Mouse (Mus musculus) myocyte (in vitro differentiated cells): ENCODE measurements around the gene Ganc.

Experiments
- CEBPB ChIP-seq: IDR thresholded peaks from 2 replicates; pipeline ENCODE4 v1.6.1; 2011; ENCODE audit warnings: mild to moderate bottlenecking, moderate library complexity; ENCODE audit not compliant: poor library complexity, insufficient read depth, severe bottlenecking
- E2F4 ChIP-seq: IDR thresholded peaks from one replicate; pipeline ENCODE4 v1.6.1; 2011; ENCODE audit warnings: mild to moderate bottlenecking, control low read depth, moderate library complexity; ENCODE audit not compliant: insufficient read depth
- MAX ChIP-seq: IDR thresholded peaks from one replicate; pipeline ENCODE4 v1.6.1; 2011; ENCODE audit warnings: low read depth, mild to moderate bottlenecking, control low read depth
- MYOG ChIP-seq, 3 experiments: IDR thresholded peaks; one replicate each; pipeline ENCODE4 v1.6.1; 2011; ENCODE audit warnings: control low read depth in 2 of 3, low read depth in 2 of 3, mild to moderate bottlenecking in 2 of 3; ENCODE audit not compliant: insufficient read length in 2 of 3, control insufficient read depth in 1 of 3, insufficient read depth in 1 of 3
- POLR2A ChIP-seq: IDR thresholded peaks from one replicate; pipeline ENCODE4 v1.6.1; 2011; ENCODE audit warnings: low read depth, mild to moderate bottlenecking, control low read depth, moderate library complexity; ENCODE audit not compliant: insufficient read length
- SRF ChIP-seq: IDR thresholded peaks from one replicate; pipeline ENCODE4 v1.6.1; 2011; ENCODE audit warnings: low read depth; ENCODE audit not compliant: control insufficient read depth, insufficient read length
- TCF12 ChIP-seq: IDR thresholded peaks from one replicate; pipeline ENCODE4 v1.6.1; 2011; ENCODE audit warnings: mild to moderate bottlenecking, control low read depth; ENCODE audit not compliant: poor library complexity, insufficient read depth, severe bottlenecking

GRCm38 (mm10) chr2:120450724-120451123, 47.0 kb downstream of the Ganc start:
- no peak for TF ChIP-seq TCF12
- TF ChIP-seq POLR2A: no peak
- no peak for TF ChIP-seq E2F4
- TF ChIP-seq CEBPB: no peak
- no peak for TF ChIP-seq MYOG (IDR thresholded peaks at IDR 0.05; ENCODE audit: control insufficient read depth in 1 of 3, insufficient read depth in 1 of 3, insufficient read length in 2 of 3, low read depth in 2 of 3)
- no peak for TF ChIP-seq MAX
- TF ChIP-seq SRF: no peak
